Mouse (Mus musculus) ovary, adult 18-20 months (tissue): ENCODE data around the gene Aldh3a1.
"Not testable (repeated sequence)": the region's sequence is repeated elsewhere in the genome, so short reads cannot be mapped to it uniquely, and the experiment has no call there.

Source experiments
- DNase-seq: peaks from one replicate; pipeline ENCODE4 v3.0.0; 2022; ENCODE audit warnings: low spot score, mixed read lengths

Gene Aldh3a1

GRCm38 (mm10) chr11:61207487-61208246 lies at the start of gene Aldh3a1:
Gene Aldh3a1 (plus strand): TSS chr11:61207537.
- no peak for DNase-seq

- no peak for DNase-seq
Observed at GRCm38 (mm10) chr11:61158141-61158540, 49.2 kb upstream of the Aldh3a1 start.

- no peak for DNase-seq
Observed at GRCm38 (mm10) chr11:61159796-61160732, 47.3 kb upstream of the Aldh3a1 start.

GRCm38 (mm10) chr11:61161121-61161520 lies 46.2 kb upstream of the Aldh3a1 start:
- DNase-seq: no peak

GRCm38 (mm10) chr11:61162776-61163175 lies 44.6 kb upstream of the Aldh3a1 start:
- DNase-seq: no peak

GRCm38 (mm10) chr11:61163341-61163740 lies 44.0 kb upstream of the Aldh3a1 start:
- DNase-seq: no peak

- DNase-seq: no peak
Observed at GRCm38 (mm10) chr11:61164366-61164765, 43.0 kb upstream of the Aldh3a1 start.

GRCm38 (mm10) chr11:61164881-61165280 lies 42.5 kb upstream of the Aldh3a1 start:
- no peak for DNase-seq

GRCm38 (mm10) chr11:61170184-61170583 lies 37.2 kb upstream of the Aldh3a1 start:
- DNase-seq: no peak

GRCm38 (mm10) chr11:61173477-61173876 lies 33.9 kb upstream of the Aldh3a1 start:
- DNase-seq: not testable (repeated sequence)

- DNase-seq: peak; percentile 57
Observed at GRCm38 (mm10) chr11:61174291-61174820, 33.0 kb upstream of the Aldh3a1 start.

GRCm38 (mm10) chr11:61174821-61175658 lies 32.3 kb upstream of the Aldh3a1 start, which contains the start of gene Usp22:
Gene Usp22 (minus strand): TSS chr11:61175055.
- peak; percentile 100 for DNase-seq

GRCm38 (mm10) chr11:61175778-61176177 lies 31.6 kb upstream of the Aldh3a1 start:
- no peak for DNase-seq

GRCm38 (mm10) chr11:61176321-61176720 lies 31.0 kb upstream of the Aldh3a1 start:
- no peak for DNase-seq

GRCm38 (mm10) chr11:61180361-61180760 lies 27.0 kb upstream of the Aldh3a1 start:
- no peak for DNase-seq

- DNase-seq: no peak
Observed at GRCm38 (mm10) chr11:61181624-61182023, 25.7 kb upstream of the Aldh3a1 start.

- DNase-seq: no peak
Observed at GRCm38 (mm10) chr11:61183820-61184219, 23.5 kb upstream of the Aldh3a1 start.

GRCm38 (mm10) chr11:61190776-61191175 lies 16.6 kb upstream of the Aldh3a1 start:
- no peak for DNase-seq

GRCm38 (mm10) chr11:61192123-61192522 lies 15.2 kb upstream of the Aldh3a1 start:
- DNase-seq: not testable (repeated sequence)

GRCm38 (mm10) chr11:61192779-61193178 lies 14.6 kb upstream of the Aldh3a1 start:
- DNase-seq: no peak

- DNase-seq: peak; percentile 48
Observed at GRCm38 (mm10) chr11:61193392-61193791, 13.9 kb upstream of the Aldh3a1 start.
